Mouse (Mus musculus) testis, adult 2 months (tissue): ENCODE data around the gene Arhgef3.

Source experiments
- CTCF ChIP-seq: fragments of 200-500 bp; IDR thresholded peaks from 2 replicates; pipeline ENCODE4 v1.5.1; 2012; ENCODE audit warnings: low read depth, mild to moderate bottlenecking, inconsistent platforms, low read length, moderate library complexity; ENCODE audit not compliant: control insufficient read depth, insufficient read depth, insufficient replicate concordance
- POLR2A ChIP-seq: fragments of 200-500 bp; IDR thresholded peaks from 2 replicates; pipeline ENCODE4 v1.6.1; 2012; ENCODE audit warnings: low read depth, mild to moderate bottlenecking, inconsistent platforms, low read length, moderate library complexity; ENCODE audit not compliant: control insufficient read depth

DNA sequence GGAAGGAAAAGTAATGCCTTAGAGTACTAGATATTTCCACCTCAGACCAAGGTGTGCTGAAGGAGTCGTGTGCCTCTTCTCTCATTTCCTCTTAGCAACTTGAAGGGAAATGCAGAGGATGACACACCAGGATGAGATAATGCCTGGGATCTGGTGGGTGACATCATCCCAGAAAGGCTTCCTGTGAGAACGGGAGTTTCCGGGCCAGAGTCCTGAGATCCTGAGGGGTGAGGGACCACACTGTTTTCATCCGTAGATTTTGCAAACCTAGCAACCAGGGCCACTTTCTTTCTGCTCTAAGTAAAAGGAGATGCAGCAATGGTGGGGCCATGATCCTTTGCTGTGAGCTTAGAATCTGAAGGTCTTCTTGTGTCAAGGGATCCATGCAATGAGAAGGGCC lies 185.0 kb downstream of the Arhgef3 start:
- no peak for TF ChIP-seq CTCF
- TF ChIP-seq POLR2A: no peak
